Mouse (Mus musculus) adrenal gland, postnatal 4 days (tissue): ENCODE results near the gene Ccdc185. TPM values are rescaled to one million over a fixed set of nuclear protein-coding genes. Genes with fewer than 3 reads are reported as not detected.
A peak's percentile ranks its signal among the peaks of the same experiment; 100 is the strongest.

Source experiments
- DNase-seq, 2 experiments: peaks; one replicate each; pipeline ENCODE4 v3.0.0; 2021 to 2022; ENCODE audit warnings: low spot score in 2 of 2, mixed read lengths in 2 of 2
- long read RNA-seq, 2 experiments: library from polyadenylated mRNA; stranded (forward); transcript quantifications; one replicate each; pipeline ENCODE4 v2.0.0; 2021
- total RNA-seq, 2 experiments: library from RNA; stranded (reverse); gene quantifications; 2 replicates each; pipeline ENCODE4 v1.2.3; 2021

The Ccdc185 gene
- total RNA-seq = not detected
- long read RNA-seq, experiment 1 = 0 reads
- long read RNA-seq, experiment 2 = 0 reads

GRCm38 (mm10) chr1:182749080-182749479 is at the start of gene Ccdc185:
Gene Ccdc185, minus strand, starts transcription at chr1:182749180.
- DNase-seq = no peak

GRCm38 (mm10) chr1:182797048-182797447 is 48.1 kb upstream of the Ccdc185 start:
- DNase-seq = no peak

GRCm38 (mm10) chr1:182794628-182795027 is 45.6 kb upstream of the Ccdc185 start:
- DNase-seq = no peak

- no peak for DNase-seq
These were observed 45.2 kb upstream of the Ccdc185 start for GRCm38 (mm10) chr1:182794221-182794620.

GRCm38 (mm10) chr1:182792521-182793071 is 43.6 kb upstream of the Ccdc185 start:
- peak in 1 of 2 experiments; percentile 21 for DNase-seq

GRCm38 (mm10) chr1:182788896-182789295 is 39.9 kb upstream of the Ccdc185 start:
- no peak for DNase-seq

- no peak for DNase-seq
These were observed 38.0 kb upstream of the Ccdc185 start for GRCm38 (mm10) chr1:182787030-182787429.

- no peak for DNase-seq
These were observed 36.5 kb upstream of the Ccdc185 start for GRCm38 (mm10) chr1:182785504-182785903.

GRCm38 (mm10) chr1:182784784-182785183 is 35.8 kb upstream of the Ccdc185 start:
- DNase-seq = no peak

GRCm38 (mm10) chr1:182783774-182784173 is 34.8 kb upstream of the Ccdc185 start:
- no peak for DNase-seq

- no peak for DNase-seq
These were observed 30.1 kb upstream of the Ccdc185 start for GRCm38 (mm10) chr1:182779024-182779520.

- DNase-seq = no peak
These were observed 29.2 kb upstream of the Ccdc185 start for GRCm38 (mm10) chr1:182778225-182778624.

GRCm38 (mm10) chr1:182776749-182777410 is 27.9 kb upstream of the Ccdc185 start:
- DNase-seq = no peak

- DNase-seq = no peak
These were observed 26.6 kb upstream of the Ccdc185 start for GRCm38 (mm10) chr1:182775576-182775975.

- no peak for DNase-seq
These were observed 15.7 kb upstream of the Ccdc185 start for GRCm38 (mm10) chr1:182764541-182765281.

- DNase-seq = peak in 1 of 2 experiments; percentile 21
These were observed 14.9 kb upstream of the Ccdc185 start, which contains the start of gene Susd4 for GRCm38 (mm10) chr1:182763716-182764461. Gene Susd4, plus strand, starts transcription at chr1:182763860.

- no peak for DNase-seq
These were observed 14.3 kb upstream of the Ccdc185 start for GRCm38 (mm10) chr1:182763191-182763715.

- DNase-seq = no peak
These were observed 9.8 kb upstream of the Ccdc185 start for GRCm38 (mm10) chr1:182758783-182759182.

GRCm38 (mm10) chr1:182754865-182755264 is 5.9 kb upstream of the Ccdc185 start:
- DNase-seq = no peak

- DNase-seq = no peak
These were observed 4.7 kb upstream of the Ccdc185 start for GRCm38 (mm10) chr1:182753694-182754093.

GRCm38 (mm10) chr1:182751301-182751700 is 2.3 kb upstream of the Ccdc185 start:
- DNase-seq = no peak
